14 mouse cellular contexts compared by ENCODE assay signal in the genomic region with DNA sequence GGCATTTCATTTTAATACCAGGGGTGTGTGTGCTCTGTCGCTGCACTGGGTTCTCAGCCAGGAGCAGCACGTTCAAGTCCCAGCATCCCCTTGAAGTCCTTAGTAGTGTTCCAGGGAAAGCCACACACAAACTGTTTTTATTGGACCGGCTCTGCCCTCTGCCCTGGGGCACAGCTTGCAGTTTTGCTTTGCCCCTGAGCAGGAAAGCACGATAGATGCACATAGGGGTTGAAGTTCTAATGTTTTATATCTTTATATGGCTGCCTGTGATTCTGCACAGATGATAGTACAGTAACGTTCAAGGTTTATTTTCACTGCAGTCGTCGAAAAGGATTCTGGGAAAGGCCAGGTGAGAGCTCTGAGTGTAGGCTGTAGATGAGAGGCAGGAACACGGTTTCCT.
"Had no signal": no experiment of that assay in that cellular context is flagged by ENCODE, and none has a peak within 500 bp of the region (broad histone marks: within the 10 kb centered on the region; RNA-seq: fewer than 3 reads in every experiment).

No protein-coding gene starts in this region.

- H3K27me3 ChIP-seq: neural tube, embryonic 12.5 days; stomach, embryonic 15.5 days had no signal

- H3K27ac ChIP-seq: liver, embryonic 14.5 days; midbrain, embryonic 10.5 days; midbrain, embryonic 12.5 days; neural tube, embryonic 12.5 days; stomach, embryonic 15.5 days; stomach, postnatal 0 days had no signal

- H3K4me2 ChIP-seq: lung, embryonic 14.5 days; midbrain, embryonic 12.5 days; neural tube, embryonic 12.5 days; stomach, embryonic 15.5 days had no signal

- H3K9me3 ChIP-seq: midbrain, embryonic 10.5 days; midbrain, embryonic 12.5 days; neural tube, embryonic 12.5 days; stomach, embryonic 15.5 days had no signal

- H3K4me3 ChIP-seq: midbrain, embryonic 10.5 days; midbrain, embryonic 12.5 days; neural tube, embryonic 12.5 days; stomach, embryonic 15.5 days had no signal

- DNase-seq: lung, adult 18-20 months; lung, embryonic 14.5 days; lung, postnatal 4 days; midbrain, embryonic 14.5 days; right cerebral cortex, postnatal 14 days; right cerebral cortex, postnatal 4 days; thymus, postnatal 14 days; thymus, postnatal 36 days had no signal

- H3K9ac ChIP-seq: liver, embryonic 14.5 days; lung, embryonic 14.5 days; midbrain, embryonic 12.5 days; neural tube, embryonic 12.5 days; stomach, embryonic 15.5 days had no signal
